Mouse (Mus musculus) C2C12 (cell line): ENCODE data around the gene Ndufv3. TPM values are rescaled to one million over a fixed set of nuclear protein-coding genes. Genes with fewer than 3 reads are reported as not detected.
"Not testable (repeated sequence)": the region's sequence is repeated elsewhere in the genome, so short reads cannot be mapped to it uniquely, and the experiment has no call there.

ENCODE experiments used
- H3K27me3 ChIP-seq: one replicate; pipeline ENCODE4 v1.6.1; 2011; ENCODE audit not compliant: control insufficient read depth, insufficient read depth, insufficient read length
- H3K36me3 ChIP-seq: one replicate; pipeline ENCODE4 v1.6.1; 2011; ENCODE audit not compliant: control insufficient read depth, insufficient read depth
- H3K4me3 ChIP-seq: one replicate; pipeline ENCODE4 v1.5.1; 2011; ENCODE audit warnings: mild to moderate bottlenecking, control low read depth; ENCODE audit not compliant: poor library complexity, insufficient read depth, severe bottlenecking
- H3K79me2 ChIP-seq: one replicate; pipeline ENCODE4 v1.6.1; 2011; ENCODE audit not compliant: control insufficient read depth, insufficient read depth
- H3K79me3 ChIP-seq: one replicate; pipeline ENCODE4 v1.6.1; 2011; ENCODE audit warnings: low read depth, control low read depth
- H3ac ChIP-seq: one replicate; pipeline ENCODE3; 2011; ENCODE audit warnings: low read depth; ENCODE audit not compliant: control insufficient read depth, insufficient read length
- CEBPB ChIP-seq: IDR thresholded peaks from one replicate; pipeline ENCODE4 v1.6.1; 2011; ENCODE audit warnings: low read depth, mild to moderate bottlenecking, control low read depth, moderate library complexity
- CTCF ChIP-seq: IDR thresholded peaks from one replicate; pipeline ENCODE4 v1.5.1; 2011; ENCODE audit not compliant: control insufficient read depth, insufficient read depth, insufficient read length
- FOSL1 ChIP-seq: IDR thresholded peaks from one replicate; pipeline ENCODE4 v1.8.0; 2011; ENCODE audit warnings: mild to moderate bottlenecking, low read length; ENCODE audit not compliant: poor library complexity, insufficient read depth, severe bottlenecking
- MAX ChIP-seq: IDR thresholded peaks from one replicate; pipeline ENCODE4 v1.6.1; 2011; ENCODE audit warnings: mild to moderate bottlenecking, control low read depth
- MYOD1 ChIP-seq: IDR thresholded peaks from one replicate; pipeline ENCODE4 v1.6.1; 2011; ENCODE audit warnings: low read depth; ENCODE audit not compliant: control insufficient read depth, insufficient read length
- MYOG ChIP-seq: IDR thresholded peaks from one replicate; pipeline ENCODE4 v1.6.1; 2011; ENCODE audit not compliant: control insufficient read depth, insufficient read length; ENCODE audit errors: extremely low read depth
- USF1 ChIP-seq: IDR thresholded peaks from one replicate; pipeline ENCODE4 v1.6.1; 2011; ENCODE audit warnings: low read depth, mild to moderate bottlenecking, control low read depth, moderate library complexity
- polyA plus RNA-seq: library from polyadenylated mRNA; unstranded; fragments of >200 nt; fragmentation: generic; extraction: Trizol; gene quantifications from one replicate; pipeline ENCODE4 v1.2.1, GENCODE M21; 2012; ENCODE audit warnings: missing spikeins

The Ndufv3 gene
- polyA plus RNA-seq, 1 experiment = 178 TPM

DNA sequence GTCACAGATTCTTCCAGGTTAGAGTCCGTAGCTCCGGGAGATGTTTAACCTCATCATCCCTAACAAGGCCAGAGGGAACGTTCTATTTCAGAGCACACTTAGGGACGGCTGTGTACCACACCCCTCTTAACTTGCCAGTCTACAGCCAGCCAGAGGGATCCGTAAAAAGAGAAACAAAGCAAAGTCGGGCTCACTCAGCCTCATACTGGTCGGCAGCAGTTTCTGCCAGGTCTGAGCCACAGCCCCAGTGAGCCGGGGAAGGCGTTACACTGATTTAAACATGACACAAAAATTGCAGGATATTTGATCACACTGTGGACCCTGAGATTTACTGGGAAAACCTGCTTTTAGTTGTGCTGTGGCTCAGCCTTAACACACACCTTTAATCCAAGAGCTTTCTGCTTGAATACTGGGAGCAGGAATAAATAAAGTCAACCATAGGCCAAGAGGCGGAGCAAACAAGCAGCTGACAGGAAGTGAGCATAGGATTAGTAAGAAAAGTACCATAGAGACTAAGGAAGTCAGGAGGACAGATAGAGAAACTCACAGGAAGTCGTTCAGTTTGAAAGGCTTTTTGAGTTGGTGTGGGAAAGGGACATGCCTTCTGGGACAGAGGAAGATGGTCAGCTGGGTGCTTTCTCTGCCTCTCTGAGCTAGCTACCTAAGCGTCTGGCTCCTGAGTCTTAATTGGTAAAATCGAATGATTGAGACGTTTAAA lies 11.7 kb downstream of the Ndufv3 start:
- no peak for TF ChIP-seq MYOG
- no peak for TF ChIP-seq MAX
- no peak for TF ChIP-seq USF1
- TF ChIP-seq MYOD1 = no peak
- no peak for TF ChIP-seq FOSL1
- no peak for TF ChIP-seq CEBPB
- no peak for TF ChIP-seq CTCF
- no peaks in the 10 kb centered on the region for H3K27me3 ChIP-seq
- H3K4me3 ChIP-seq = no peak overlapping the region
- peaks cover 16% of the 10 kb centered on the region for H3K36me3 ChIP-seq
- H3K79me3 ChIP-seq = no peaks in the 10 kb centered on the region
- H3ac ChIP-seq = no peak overlapping the region
- H3K79me2 ChIP-seq = no peaks in the 10 kb centered on the region

DNA sequence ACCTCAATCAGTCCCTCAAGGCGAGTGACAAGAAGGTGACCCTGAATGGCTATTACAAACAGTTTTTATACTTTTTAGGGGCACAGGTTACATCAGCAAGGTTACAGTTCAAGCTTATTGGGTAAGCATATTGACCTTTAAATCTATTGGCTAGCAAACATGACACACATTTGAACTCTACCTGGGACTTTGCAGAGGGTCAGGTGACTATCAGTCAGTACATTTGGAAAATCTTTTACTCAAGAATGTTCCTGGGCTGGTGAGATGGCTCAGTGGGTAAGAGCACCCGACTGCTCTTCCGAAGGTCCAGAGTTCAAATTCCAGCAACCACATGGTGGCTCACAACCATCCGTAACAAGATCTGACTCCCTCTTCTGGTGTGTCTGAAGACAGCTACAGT lies 12.4 kb downstream of the Ndufv3 start:
- not testable (repeated sequence) for H3K4me3 ChIP-seq, H3K27me3 ChIP-seq, H3K79me2 ChIP-seq, H3K79me3 ChIP-seq, H3ac ChIP-seq
- peaks cover 13% of the 10 kb centered on the region for H3K36me3 ChIP-seq

DNA sequence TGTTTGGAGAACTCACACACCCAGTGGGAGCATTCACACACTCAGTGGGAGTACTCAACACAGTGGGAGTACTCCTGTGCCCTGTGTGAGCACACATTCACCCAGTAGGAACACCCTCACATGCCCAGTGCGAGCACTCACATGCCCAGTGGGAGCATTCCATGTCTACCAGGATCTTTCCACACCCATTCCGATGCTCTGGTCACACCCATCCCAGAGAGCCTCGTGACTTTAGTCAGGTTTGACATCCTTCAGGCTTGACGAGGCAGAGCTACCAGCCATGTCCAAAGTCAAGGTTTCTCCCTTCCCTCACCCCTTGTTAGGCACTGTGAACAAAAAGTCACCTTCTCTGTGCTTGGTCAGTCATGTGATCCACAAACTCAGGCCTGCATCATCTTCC lies 15.4 kb downstream of the Ndufv3 start:
- no peak overlapping the region for H3K4me3 ChIP-seq
- H3K27me3 ChIP-seq = no peaks in the 10 kb centered on the region
- no peaks in the 10 kb centered on the region for H3K79me2 ChIP-seq
- H3ac ChIP-seq = no peak overlapping the region
- H3K79me3 ChIP-seq = no peaks in the 10 kb centered on the region
- peak; percentile 7 for TF ChIP-seq USF1
- TF ChIP-seq CTCF = no peak
- peaks cover 6% of the 10 kb centered on the region for H3K36me3 ChIP-seq

DNA sequence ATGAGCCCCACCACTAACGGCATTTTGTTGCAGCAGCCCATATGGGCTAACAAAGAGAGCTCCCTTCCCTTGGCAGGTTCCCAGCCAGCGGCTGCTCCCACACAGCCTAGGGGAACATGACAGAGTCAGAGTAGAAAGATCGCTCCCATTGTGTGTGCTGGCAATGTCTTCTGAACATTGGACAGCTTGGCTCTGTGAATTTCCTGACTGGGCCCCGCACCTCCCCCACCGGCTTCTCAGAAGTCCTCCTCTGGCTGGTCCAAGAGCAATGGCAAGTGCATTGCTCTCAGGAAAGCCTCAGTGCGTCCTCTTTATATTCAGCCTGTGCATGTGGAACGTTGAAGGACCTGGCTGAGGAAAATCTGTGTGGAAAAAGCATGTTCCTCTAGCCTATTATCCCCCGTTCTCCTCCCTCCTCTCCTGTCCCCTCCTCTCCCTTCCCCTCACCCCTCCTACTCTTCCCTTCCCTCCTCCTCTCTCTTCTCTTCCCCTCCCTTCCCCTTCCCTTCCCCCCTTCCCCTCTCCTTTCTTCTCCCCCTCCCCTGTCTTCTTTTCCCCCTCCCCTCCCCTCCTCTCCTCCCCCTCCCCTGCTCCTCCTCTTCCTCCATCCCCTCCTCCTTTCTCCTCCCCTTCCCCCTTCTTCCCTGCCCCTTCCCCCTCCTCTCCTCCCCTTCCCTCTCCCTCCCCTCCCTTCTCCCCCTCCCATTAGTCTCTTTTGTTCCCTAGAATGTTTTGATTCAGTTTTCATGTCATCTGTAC lies 16.1 kb downstream of the Ndufv3 start:
- no peaks in the 10 kb centered on the region for H3K79me3 ChIP-seq

DNA sequence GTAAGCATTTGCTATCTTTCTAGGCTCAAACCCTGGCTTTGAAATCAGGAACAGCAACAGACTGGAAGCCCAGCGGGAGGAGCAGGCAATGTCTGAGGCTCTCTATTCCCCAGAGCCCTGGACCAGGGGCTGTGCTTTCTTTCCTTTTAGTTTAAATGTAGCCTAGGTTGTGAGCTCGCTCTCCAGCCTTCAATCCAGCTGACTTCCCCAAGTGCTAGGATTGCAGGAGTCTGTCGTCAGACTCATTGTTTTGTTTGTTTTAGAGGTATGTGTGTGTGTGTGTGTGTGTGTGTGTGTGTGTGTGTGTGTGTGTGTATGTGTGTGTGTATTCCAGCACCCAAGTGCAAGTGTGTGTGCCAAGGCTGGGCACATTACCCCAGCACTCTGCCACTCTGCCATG lies 20.2 kb downstream of the Ndufv3 start:
- H3K27me3 ChIP-seq = no peaks in the 10 kb centered on the region
- no peaks in the 10 kb centered on the region for H3K36me3 ChIP-seq
- TF ChIP-seq MYOG (no peak), MYOD1 (no peak), MAX (no peak), USF1 (no peak), FOSL1 (no peak), CEBPB (no peak), CTCF (no peak)
- no peaks in the 10 kb centered on the region for H3K79me3 ChIP-seq
- H3ac ChIP-seq = no peak overlapping the region
- H3K79me2 ChIP-seq = no peaks in the 10 kb centered on the region
- H3K4me3 ChIP-seq = no peak overlapping the region

More for the DNA sequence above, 16.1 kb downstream of the Ndufv3 start:
- no peaks in the 10 kb centered on the region for H3K79me2 ChIP-seq
- H3K27me3 ChIP-seq = no peaks in the 10 kb centered on the region
- H3ac ChIP-seq = no peak overlapping the region
- H3K36me3 ChIP-seq = peaks cover 6% of the 10 kb centered on the region
- no peak overlapping the region for H3K4me3 ChIP-seq
- TF ChIP-seq CTCF = no peak
- TF ChIP-seq MYOD1 = no peak
- no peak for TF ChIP-seq USF1
- no peak for TF ChIP-seq CEBPB
- no peak for TF ChIP-seq FOSL1
- no peak for TF ChIP-seq MYOG
- no peak for TF ChIP-seq MAX

DNA sequence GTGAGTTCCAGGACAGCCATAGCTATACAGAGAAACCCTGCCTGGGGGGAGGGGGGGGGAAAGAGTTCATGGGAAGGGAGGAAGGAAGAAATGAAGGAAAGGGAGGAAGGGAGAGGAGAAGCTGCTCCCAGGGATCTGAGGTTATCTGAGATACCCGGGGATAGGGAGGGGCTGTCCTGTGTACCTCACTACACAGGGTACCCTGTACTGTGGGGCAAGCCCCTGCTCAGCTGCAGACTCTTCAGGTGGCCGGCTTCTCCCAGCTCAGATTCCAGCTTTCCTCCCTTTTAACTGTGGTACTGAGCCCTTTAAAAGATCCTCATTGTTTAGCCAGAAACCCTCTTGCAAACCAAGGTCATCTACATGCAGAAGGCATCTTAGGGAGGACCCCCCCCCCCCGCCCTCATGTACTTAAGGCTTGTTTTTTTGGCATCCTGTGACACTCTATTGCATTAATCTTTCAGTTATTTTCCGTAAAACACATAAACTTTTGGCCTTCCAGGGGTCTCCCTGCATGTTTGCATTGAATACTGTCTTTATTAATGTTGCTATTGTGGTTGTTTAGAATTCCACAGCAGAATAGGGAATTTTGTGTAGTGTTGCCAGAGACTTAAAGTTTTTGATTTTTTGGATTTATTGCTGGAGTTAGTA lies 21.0 kb downstream of the Ndufv3 start:
- no peak overlapping the region for H3ac ChIP-seq
- H3K4me3 ChIP-seq = no peak overlapping the region
- TF ChIP-seq MAX (no peak), MYOG (no peak), CEBPB (no peak), USF1 (no peak), CTCF (no peak), MYOD1 (no peak), FOSL1 (no peak)
- H3K36me3 ChIP-seq = no peaks in the 10 kb centered on the region
- H3K79me2 ChIP-seq = no peaks in the 10 kb centered on the region
- H3K79me3 ChIP-seq = no peaks in the 10 kb centered on the region
- no peaks in the 10 kb centered on the region for H3K27me3 ChIP-seq
